Mouse (Mus musculus): ENCODE results near the gene Fcgr4. TPM values are rescaled to one million over a fixed set of nuclear protein-coding genes. Genes with fewer than 3 reads are reported as not detected.

Gene Fcgr4
- polyA plus RNA-seq, 1 experiment from 2014 or later, result 0.14 TPM

- no peak for ATAC-seq
Observed at GRCm38 (mm10) chr1:171017468-171018158, 1.1 kb upstream of the Fcgr4 start.

GRCm38 (mm10) chr1:171019311-171019950 lies 711 bp downstream of the Fcgr4 start:
- no peaks in the 10 kb centered on the region for H3K36me3 ChIP-seq (ENCODE audit: control insufficient read depth, insufficient read depth, low read length)
- H3K4me1 ChIP-seq (ENCODE audit: control insufficient read depth, insufficient read depth, low read length), result no peaks in the 10 kb centered on the region
- no peak overlapping the region for H3K9ac ChIP-seq (ENCODE audit: low read depth, low read length)
- ATAC-seq, result no peak
- no peaks in the 10 kb centered on the region for H3K9me3 ChIP-seq (replicated peaks; ENCODE audit: control insufficient read depth, low read length, poor library complexity, severe bottlenecking)
- H3K4me2 ChIP-seq (ENCODE audit: low read length), result no peak overlapping the region
- 80% methylated on average over 7 of the region's 7 CpGs for WGBS
- H3K27ac ChIP-seq (ENCODE audit: low read length), result no peak overlapping the region
- H3K27me3 ChIP-seq (ENCODE audit: control insufficient read depth, insufficient read depth, low read depth, low read length), result no peaks in the 10 kb centered on the region; the same call in 1 of the 2 replicates
- no peak overlapping the region for H3K4me3 ChIP-seq (ENCODE audit: low read depth, low read length)

More at GRCm38 (mm10) chr1:171017468-171018158, 1.1 kb upstream of the Fcgr4 start:
- Histone ChIP-seq H3K4me1 (ENCODE audit: control insufficient read depth, insufficient read depth, low read length) (no peaks in the 10 kb centered on the region), H3K36me3 (ENCODE audit: control insufficient read depth, insufficient read depth, low read length) (no peaks in the 10 kb centered on the region), H3K9ac (ENCODE audit: low read depth, low read length) (no peak overlapping the region), H3K4me3 (ENCODE audit: low read depth, low read length) (no peak overlapping the region), H3K4me2 (ENCODE audit: low read length) (no peak overlapping the region), H3K27me3 (ENCODE audit: control insufficient read depth, insufficient read depth, low read depth, low read length) (no peaks in the 10 kb centered on the region; the same call in 1 of the 2 replicates), H3K27ac (ENCODE audit: low read length) (no peak overlapping the region), H3K9me3 (replicated peaks; ENCODE audit: control insufficient read depth, low read length, poor library complexity, severe bottlenecking) (no peaks in the 10 kb centered on the region)
- 62% methylated on average over 6 of the region's 6 CpGs for WGBS

- WGBS, result 86% methylated on average over 3 of the region's 3 CpGs
- H3K4me2 ChIP-seq (ENCODE audit: low read length), result no peak overlapping the region
Observed at GRCm38 (mm10) chr1:171031752-171032151, 13.0 kb downstream of the Fcgr4 start.

GRCm38 (mm10) chr1:171032691-171033090 lies 14.0 kb downstream of the Fcgr4 start:
- Histone ChIP-seq H3K4me2 (ENCODE audit: low read length) (peak overlapping the region; percentile 74), H3K36me3 (ENCODE audit: control insufficient read depth, insufficient read depth, low read length) (no peaks in the 10 kb centered on the region), H3K9me3 (replicated peaks; ENCODE audit: control insufficient read depth, low read length, poor library complexity, severe bottlenecking) (no peaks in the 10 kb centered on the region), H3K4me3 (ENCODE audit: low read depth, low read length) (peak overlapping the region; percentile 67), H3K9ac (ENCODE audit: low read depth, low read length) (peak overlapping the region; percentile 54), H3K27me3 (ENCODE audit: control insufficient read depth, insufficient read depth, low read depth, low read length) (peaks cover 5% of the 10 kb centered on the region; the same call in 1 of the 2 replicates), H3K27ac (ENCODE audit: low read length) (no peak overlapping the region), H3K4me1 (ENCODE audit: control insufficient read depth, insufficient read depth, low read length) (peaks cover 11% of the 10 kb centered on the region)
- peak; percentile 21 for ATAC-seq
- 4% methylated on average over 9 of the region's 10 CpGs for WGBS

More at GRCm38 (mm10) chr1:171031752-171032151, 13.0 kb downstream of the Fcgr4 start:
- no peak for ATAC-seq
- H3K9me3 ChIP-seq (replicated peaks; ENCODE audit: control insufficient read depth, low read length, poor library complexity, severe bottlenecking), result no peaks in the 10 kb centered on the region
- no peak overlapping the region for H3K27ac ChIP-seq (ENCODE audit: low read length)
- H3K4me3 ChIP-seq (ENCODE audit: low read depth, low read length), result no peak overlapping the region
- H3K4me1 ChIP-seq (ENCODE audit: control insufficient read depth, insufficient read depth, low read length), result peaks cover 11% of the 10 kb centered on the region
- no peak overlapping the region for H3K9ac ChIP-seq (ENCODE audit: low read depth, low read length)
- H3K27me3 ChIP-seq (ENCODE audit: control insufficient read depth, insufficient read depth, low read depth, low read length), result peaks cover 5% of the 10 kb centered on the region; the same call in 1 of the 2 replicates
- H3K36me3 ChIP-seq (ENCODE audit: control insufficient read depth, insufficient read depth, low read length), result no peaks in the 10 kb centered on the region

- H3K27ac ChIP-seq (ENCODE audit: low read length), result 0 out of 2 replicates have a peak overlapping the region, but pooled peaks have one; percentile 10
- peaks cover 5% of the 10 kb centered on the region; the same call in 1 of the 2 replicates for H3K27me3 ChIP-seq (ENCODE audit: control insufficient read depth, insufficient read depth, low read depth, low read length)
- peak overlapping the region; percentile 67 for H3K4me3 ChIP-seq (ENCODE audit: low read depth, low read length)
- H3K9ac ChIP-seq (ENCODE audit: low read depth, low read length), result peak overlapping the region; percentile 54
- no peaks in the 10 kb centered on the region for H3K36me3 ChIP-seq (ENCODE audit: control insufficient read depth, insufficient read depth, low read length)
- H3K4me1 ChIP-seq (ENCODE audit: control insufficient read depth, insufficient read depth, low read length), result peaks cover 11% of the 10 kb centered on the region
- peak; percentile 6; the same call in 1 of the 2 replicates for ATAC-seq
- H3K4me2 ChIP-seq (ENCODE audit: low read length), result peak overlapping the region; percentile 74
- no peaks in the 10 kb centered on the region for H3K9me3 ChIP-seq (replicated peaks; ENCODE audit: control insufficient read depth, low read length, poor library complexity, severe bottlenecking)
- WGBS, result under 1% methylated on average over 16 of the region's 16 CpGs
Observed at GRCm38 (mm10) chr1:171033196-171033595, 14.5 kb downstream of the Fcgr4 start.

GRCm38 (mm10) chr1:171033756-171034155 lies 15.0 kb downstream of the Fcgr4 start:
- H3K27ac ChIP-seq (ENCODE audit: low read length), result 0 out of 2 replicates have a peak overlapping the region, but pooled peaks have one; percentile 10
- peak overlapping the region; percentile 67 for H3K4me3 ChIP-seq (ENCODE audit: low read depth, low read length)
- peaks cover 11% of the 10 kb centered on the region for H3K4me1 ChIP-seq (ENCODE audit: control insufficient read depth, insufficient read depth, low read length)
- peak overlapping the region; percentile 54 for H3K9ac ChIP-seq (ENCODE audit: low read depth, low read length)
- no peaks in the 10 kb centered on the region for H3K36me3 ChIP-seq (ENCODE audit: control insufficient read depth, insufficient read depth, low read length)
- peak overlapping the region; percentile 74 for H3K4me2 ChIP-seq (ENCODE audit: low read length)
- WGBS, result under 1% methylated on average over 20 of the region's 20 CpGs
- peaks cover 5% of the 10 kb centered on the region; the same call in 1 of the 2 replicates for H3K27me3 ChIP-seq (ENCODE audit: control insufficient read depth, insufficient read depth, low read depth, low read length)
- H3K9me3 ChIP-seq (replicated peaks; ENCODE audit: control insufficient read depth, low read length, poor library complexity, severe bottlenecking), result no peaks in the 10 kb centered on the region
- peak; percentile 79 for ATAC-seq

GRCm38 (mm10) chr1:171034201-171034600 lies 15.5 kb downstream of the Fcgr4 start:
- ATAC-seq, result no peak
- peaks cover 11% of the 10 kb centered on the region for H3K4me1 ChIP-seq (ENCODE audit: control insufficient read depth, insufficient read depth, low read length)
- 4% methylated on average over 11 of the region's 11 CpGs for WGBS

GRCm38 (mm10) chr1:171035611-171036010 lies 16.9 kb downstream of the Fcgr4 start:
- WGBS, result 45% methylated on average over 11 of the region's 11 CpGs
- H3K4me1 ChIP-seq (ENCODE audit: control insufficient read depth, insufficient read depth, low read length), result peaks cover 11% of the 10 kb centered on the region
- H3K4me2 ChIP-seq (ENCODE audit: low read length), result peak overlapping the region; percentile 74
- no peak overlapping the region for H3K27ac ChIP-seq (ENCODE audit: low read length)
- ATAC-seq, result no peak
- H3K4me3 ChIP-seq (ENCODE audit: low read depth, low read length), result peak overlapping the region; percentile 16; the same call in 1 of the 2 replicates
- H3K9ac ChIP-seq (ENCODE audit: low read depth, low read length), result no peak overlapping the region
- no peaks in the 10 kb centered on the region for H3K36me3 ChIP-seq (ENCODE audit: control insufficient read depth, insufficient read depth, low read length)
- H3K9me3 ChIP-seq (replicated peaks; ENCODE audit: control insufficient read depth, low read length, poor library complexity, severe bottlenecking), result no peaks in the 10 kb centered on the region
- H3K27me3 ChIP-seq (ENCODE audit: control insufficient read depth, insufficient read depth, low read depth, low read length), result peaks cover 5% of the 10 kb centered on the region; the same call in 1 of the 2 replicates

More at GRCm38 (mm10) chr1:171034201-171034600, 15.5 kb downstream of the Fcgr4 start:
- Histone ChIP-seq H3K27ac (ENCODE audit: low read length) (no peak overlapping the region), H3K36me3 (ENCODE audit: control insufficient read depth, insufficient read depth, low read length) (no peaks in the 10 kb centered on the region), H3K4me3 (ENCODE audit: low read depth, low read length) (peak overlapping the region; percentile 67), H3K9ac (ENCODE audit: low read depth, low read length) (peak overlapping the region; percentile 46; the same call in 1 of the 2 replicates), H3K27me3 (ENCODE audit: control insufficient read depth, insufficient read depth, low read depth, low read length) (peaks cover 5% of the 10 kb centered on the region; the same call in 1 of the 2 replicates), H3K9me3 (replicated peaks; ENCODE audit: control insufficient read depth, low read length, poor library complexity, severe bottlenecking) (no peaks in the 10 kb centered on the region), H3K4me2 (ENCODE audit: low read length) (peak overlapping the region; percentile 74)

Data from midbrain, embryonic 16.5 days (tissue).